Mouse (Mus musculus): ENCODE results near the gene Cygb.
"Not testable (repeated sequence)": the region's sequence is repeated elsewhere in the genome, so short reads cannot be mapped to it uniquely, and the experiment has no call there.

The Cygb gene

DNA sequence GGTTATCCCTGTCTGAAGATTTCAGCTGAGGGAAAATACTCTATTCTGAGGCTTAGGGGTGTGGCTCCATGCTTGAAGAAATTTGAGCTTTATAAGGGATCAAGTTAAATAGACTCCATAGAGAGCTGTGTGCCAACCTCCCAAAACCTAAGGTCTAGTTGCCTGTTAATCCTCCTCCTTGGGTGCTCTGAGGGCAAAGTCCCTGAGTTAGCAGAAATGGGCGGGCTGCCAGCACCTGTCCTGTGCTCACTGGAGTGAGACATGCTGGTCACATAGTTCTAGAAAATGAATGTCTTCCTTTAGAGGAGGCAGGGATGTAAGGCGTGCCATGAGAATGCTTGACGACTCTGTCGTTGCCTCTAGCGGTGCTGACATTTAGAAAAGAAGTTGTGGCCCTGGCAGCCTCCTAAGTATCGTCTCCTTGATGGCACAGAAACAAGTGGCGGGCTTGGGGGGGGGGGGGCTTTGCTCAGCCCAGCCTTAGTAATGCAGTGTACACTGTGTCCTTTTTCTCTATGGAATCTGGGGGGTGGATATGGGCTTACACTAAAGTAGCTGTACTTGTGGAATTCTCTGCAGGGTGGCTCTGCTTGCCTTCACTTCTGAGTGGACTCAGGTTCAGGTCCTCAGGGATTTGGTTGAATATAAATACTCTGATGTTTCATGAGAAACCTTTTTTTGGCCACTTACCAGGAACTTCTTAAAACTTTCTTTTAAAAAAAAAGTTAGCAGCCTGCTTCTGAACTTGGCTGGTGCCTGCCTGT lies 20.7 kb upstream of the Cygb start:
- DNase-seq (ENCODE audit: low spot score in 2 of 2) = no peak

DNA sequence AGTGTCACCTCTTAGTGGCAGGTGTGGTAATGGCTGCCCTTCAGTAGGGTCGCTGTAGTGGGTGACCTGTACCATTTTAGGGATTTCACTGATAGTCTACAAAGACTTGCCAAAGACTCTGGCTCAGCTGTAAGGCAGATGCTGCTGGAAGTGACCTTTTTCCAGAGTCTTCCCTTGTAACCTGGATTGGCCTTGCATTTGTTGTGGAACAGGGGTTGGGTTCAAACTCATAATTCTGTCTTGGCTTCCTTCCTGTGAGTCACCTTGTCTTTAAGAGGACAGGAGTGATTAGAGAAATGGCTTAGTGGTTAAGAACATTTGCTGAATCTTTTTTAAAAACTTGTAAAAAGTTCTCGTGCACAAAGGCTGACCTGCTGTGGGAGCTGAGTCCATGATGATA lies 19.3 kb upstream of the Cygb start:
- no peak for DNase-seq (ENCODE audit: low spot score in 2 of 2)

DNA sequence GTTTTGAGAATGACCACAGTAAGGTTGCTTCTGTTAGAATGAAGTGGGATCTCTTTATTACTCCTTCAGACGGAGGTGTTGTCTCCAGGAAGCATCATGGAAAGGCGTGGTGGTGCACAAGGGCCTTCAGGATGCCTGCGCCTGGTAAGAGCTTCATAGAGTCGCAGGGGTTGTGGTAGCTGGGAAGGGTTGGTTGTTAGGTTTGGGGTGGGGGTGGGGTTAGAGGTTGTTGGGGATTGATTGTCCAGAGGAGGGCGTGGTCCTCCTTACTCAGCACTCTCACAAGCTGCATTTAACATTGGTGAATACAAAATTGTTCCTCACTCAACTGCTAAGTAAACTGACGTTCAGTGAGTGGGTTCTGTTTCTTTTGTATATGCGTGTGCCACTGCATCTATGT lies 18.5 kb upstream of the Cygb start:
- DNase-seq (ENCODE audit: low spot score in 2 of 2) = no peak

DNA sequence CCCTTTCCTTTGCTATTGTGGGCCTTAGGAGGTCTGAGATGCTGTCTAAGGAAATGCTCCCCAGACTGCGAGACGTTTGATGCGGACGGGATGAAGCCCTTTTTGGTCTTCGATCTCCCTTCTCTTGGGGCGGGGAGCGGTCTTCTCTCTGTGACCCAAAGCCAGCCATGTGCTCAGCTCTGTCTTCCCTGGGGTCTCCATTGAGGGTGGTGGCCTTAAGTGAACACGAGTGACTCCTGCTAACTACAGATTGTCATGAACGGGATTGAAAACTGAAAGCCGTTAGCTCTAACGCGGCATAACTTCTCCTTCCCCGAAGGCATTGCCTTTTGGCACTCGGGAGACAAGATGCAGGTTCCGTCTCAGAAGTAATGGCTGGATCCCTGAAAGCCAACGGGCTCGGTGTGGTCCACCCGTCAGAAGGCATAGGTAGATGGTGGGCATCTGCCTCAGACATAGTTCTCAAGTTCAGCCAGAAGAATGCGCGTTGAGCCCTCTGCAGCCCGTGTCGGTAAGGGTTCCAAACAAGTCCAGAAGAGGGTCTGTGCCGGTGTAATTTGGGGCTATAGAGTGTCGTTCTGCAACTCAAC lies 17.8 kb upstream of the Cygb start:
- no peak for DNase-seq (ENCODE audit: low spot score in 2 of 2)

DNA sequence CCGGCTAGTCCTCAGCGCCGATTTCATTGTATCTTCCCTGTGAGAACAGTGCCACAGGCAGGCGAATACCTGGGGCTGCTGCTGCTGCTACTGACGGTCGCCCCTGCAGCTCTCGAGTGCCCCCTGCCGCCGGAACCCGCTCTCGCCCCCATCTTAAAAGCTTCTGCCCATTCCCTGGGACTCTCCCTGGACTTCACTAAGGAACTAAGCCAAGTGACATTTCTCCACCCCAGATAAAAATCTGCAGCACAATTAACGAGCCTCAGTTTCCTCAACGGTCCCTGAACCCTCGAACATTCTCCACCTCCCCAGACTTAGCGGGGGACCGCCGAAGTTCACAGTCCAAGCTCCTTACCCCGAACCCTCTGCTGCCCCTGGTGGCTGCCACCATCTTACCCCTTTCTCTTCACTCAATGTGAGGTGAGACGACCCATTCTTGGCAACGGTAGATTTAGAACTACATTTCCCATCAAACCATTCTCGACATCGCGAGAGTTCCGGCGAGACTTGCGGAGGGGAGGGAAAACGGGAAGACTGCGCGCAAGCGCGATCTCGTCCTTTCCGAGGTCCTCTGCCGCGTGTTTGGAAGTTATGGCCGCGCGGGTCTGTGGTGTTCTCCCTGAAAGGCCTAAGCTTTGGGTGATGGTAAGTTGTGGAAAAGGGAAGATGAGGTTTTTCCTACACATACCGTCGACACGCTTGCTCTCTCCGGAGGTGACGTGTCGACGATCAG lies 17.2 kb upstream of the Cygb start:
- peak; percentile 96 to 98 for DNase-seq (ENCODE audit: low spot score in 2 of 2)

DNA sequence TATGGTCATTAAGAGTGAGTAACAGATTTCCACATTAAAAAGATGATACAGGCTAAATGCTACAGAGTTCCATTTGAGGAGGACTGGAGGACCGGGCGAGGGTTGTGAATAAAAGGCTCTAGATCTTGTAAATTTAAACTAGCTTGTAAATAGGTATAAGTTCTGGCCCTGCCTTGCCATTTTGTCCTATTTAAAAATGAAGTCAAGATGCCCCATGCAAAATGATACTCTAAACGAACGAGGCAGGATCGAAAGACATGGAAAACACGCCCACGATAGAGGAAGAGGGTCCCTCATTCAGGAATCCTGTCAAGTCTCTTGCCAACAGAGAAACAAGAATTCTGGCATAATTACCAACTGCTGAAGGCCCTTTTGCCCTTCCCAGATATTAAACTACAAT lies 16.3 kb upstream of the Cygb start:
- no peak for DNase-seq (ENCODE audit: low spot score in 2 of 2)

DNA sequence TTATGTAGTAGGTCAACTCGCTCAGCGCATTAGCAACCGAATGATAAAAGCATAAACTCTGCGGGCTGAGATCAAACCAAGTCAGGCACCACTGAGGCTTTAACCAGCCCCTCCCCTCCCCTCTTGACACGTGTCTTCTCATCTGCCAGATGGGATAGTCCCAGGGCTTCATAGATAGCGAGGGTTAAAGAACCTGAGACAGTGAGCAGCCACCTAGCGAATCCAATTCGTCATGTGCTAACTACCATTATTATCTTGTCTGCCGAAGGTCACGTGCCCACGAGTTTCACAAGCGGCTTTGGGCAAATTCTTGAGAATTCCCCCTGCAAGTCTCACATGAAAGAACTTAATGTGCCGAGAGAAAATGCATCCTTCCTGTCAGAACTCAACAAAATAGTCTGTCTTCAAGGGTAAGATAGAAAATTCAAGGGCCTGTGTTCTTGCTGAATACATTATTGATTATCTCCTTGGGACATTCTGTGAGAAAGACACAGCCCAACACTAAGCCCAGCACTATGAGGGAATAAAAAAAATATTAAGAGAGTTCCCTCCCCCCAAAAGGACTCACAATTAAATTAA lies 15.8 kb upstream of the Cygb start:
- no peak for DNase-seq (ENCODE audit: low spot score in 2 of 2)

DNA sequence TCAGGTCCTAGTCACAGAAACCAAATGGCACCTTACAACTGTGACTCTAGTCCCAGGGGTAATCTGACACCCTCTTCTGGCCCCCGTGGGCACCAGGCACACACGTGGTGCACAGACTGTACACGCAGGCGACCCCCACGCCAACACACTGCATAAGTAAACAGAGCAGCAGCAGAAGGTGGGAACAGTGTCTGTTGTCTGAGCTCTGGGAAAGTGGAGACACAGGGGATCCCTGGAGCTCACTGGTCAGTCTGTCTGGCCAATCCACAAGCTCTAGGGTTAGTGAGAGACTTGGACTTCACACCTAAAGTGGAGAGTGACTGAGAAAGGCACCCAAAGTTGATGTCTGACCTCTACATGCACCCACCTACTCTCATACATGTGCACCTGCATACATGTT lies 15.2 kb upstream of the Cygb start:
- DNase-seq (ENCODE audit: low spot score in 2 of 2) = no peak

DNA sequence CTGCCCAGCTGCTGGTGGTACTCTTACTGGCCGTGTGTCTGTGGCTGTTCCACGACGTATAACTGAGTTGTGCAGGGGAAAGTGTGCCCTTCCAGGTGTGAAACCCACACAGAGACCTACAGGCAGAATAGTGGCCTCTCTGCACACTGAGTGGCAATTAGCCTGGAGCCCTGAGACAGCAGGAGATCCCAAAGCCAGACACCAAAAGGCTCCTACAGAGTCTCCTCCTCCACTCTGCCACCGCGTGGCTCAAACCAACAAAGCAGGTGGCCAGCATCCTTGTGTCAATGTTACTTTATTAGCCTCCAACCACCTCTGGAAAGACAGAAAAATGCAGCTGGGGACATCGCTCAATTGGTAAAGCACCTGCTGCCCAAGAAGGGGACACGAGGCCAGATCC lies 14.7 kb upstream of the Cygb start:
- no peak for DNase-seq (ENCODE audit: low spot score in 2 of 2)

DNA sequence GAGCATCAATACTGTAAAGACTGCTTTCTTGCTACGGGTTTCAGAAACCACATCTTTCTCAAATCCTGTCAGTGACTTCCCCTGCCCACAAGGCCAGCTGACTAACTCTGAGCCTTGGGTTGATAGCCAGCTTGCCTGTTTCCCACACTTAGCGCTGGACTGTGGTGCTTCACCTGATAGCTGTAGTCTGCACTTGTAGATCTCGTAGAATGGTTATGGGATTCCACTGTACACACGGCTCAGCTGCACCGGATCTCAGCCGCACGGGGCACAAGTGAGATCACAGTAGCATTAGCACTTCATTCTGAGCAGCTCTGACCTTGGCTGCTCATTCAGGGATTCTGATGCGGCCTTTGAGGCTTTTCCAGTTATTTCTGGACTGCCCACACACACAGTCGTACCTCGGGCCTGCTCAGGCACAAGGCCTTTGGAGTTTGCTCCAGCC lies 14.3 kb upstream of the Cygb start:
- no peak for DNase-seq (ENCODE audit: low spot score in 2 of 2)

DNA sequence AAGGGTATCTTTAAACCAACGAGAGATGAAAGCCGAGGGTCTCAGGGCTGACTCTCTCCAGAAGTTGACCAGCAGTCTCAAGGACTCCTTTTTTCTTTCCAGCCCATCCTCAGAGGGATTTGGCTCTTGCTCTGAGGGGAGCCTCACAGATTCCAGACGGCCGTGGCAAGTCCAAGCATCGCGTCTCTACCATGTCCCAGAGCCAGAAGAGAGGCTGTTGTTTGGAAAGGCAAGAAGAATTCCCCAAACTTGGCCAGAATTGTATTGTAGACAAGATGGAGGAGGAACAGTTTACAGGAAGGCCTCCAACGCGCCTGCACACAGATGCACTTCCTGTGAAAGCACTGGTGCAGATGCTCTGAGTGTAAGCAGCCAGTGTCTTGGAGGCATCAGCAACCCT lies 13.8 kb upstream of the Cygb start:
- no peak for DNase-seq (ENCODE audit: low spot score in 2 of 2)

DNA sequence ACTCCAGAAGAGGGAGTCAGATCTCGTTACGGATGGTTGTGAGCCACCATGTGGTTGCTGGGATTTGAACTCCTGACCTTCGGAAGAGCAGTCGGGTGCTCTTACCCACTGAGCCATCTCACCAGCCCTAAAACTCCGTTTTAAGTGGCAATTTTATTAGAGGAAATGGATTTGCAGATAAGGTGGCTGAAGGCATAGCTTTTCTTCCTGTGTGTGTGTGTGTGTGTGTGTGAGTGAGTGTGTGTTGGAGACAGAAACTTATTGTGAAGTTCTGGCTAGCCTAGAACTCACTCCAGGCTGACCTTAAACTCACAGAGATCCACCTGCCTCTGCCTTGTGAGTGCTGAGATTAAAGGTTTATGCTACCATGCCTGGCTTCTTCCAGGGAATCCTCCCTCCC lies 12.9 kb upstream of the Cygb start:
- DNase-seq (ENCODE audit: low spot score in 2 of 2) = not testable (repeated sequence)

DNA sequence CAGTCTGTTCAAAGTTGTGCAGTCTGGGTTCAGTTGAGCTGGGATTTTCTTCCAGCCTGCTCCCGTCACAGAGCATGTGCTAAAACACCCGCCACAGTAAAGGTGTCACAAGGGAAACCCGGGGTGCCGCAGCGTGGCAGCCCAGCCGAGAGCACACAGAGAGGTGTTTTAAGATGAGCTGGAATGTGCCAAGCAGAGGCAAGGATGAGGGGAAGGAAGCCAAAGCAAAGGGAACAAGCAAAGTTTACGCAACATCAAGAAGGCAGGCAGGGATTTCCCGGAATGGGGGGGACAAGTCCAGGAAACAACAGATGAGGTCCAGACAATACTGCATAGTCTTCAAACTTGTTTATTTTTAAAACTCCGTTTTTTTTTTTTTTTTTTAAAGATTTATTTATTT lies 12.5 kb upstream of the Cygb start:
- DNase-seq (ENCODE audit: low spot score in 2 of 2) = no peak

DNA sequence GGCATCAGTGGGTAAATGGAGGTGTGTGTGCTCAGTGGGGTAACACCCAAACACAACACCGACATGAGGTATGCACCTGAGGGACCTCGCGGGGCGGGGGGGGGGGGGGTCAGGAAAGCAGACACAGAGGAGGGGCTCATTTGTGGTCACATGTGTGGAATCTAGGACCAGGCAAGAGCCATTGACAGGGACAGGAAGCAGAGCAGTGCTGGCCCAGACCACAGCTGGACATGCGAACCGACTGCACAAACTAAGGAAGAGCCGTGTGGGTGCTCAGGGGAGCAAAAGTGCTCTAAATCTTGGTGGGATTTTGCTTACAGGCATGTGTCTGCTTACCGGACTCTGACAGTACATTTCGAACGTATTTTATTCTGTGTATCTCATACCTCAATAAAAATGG lies 11.2 kb upstream of the Cygb start:
- DNase-seq (ENCODE audit: low spot score in 2 of 2) = no peak

DNA sequence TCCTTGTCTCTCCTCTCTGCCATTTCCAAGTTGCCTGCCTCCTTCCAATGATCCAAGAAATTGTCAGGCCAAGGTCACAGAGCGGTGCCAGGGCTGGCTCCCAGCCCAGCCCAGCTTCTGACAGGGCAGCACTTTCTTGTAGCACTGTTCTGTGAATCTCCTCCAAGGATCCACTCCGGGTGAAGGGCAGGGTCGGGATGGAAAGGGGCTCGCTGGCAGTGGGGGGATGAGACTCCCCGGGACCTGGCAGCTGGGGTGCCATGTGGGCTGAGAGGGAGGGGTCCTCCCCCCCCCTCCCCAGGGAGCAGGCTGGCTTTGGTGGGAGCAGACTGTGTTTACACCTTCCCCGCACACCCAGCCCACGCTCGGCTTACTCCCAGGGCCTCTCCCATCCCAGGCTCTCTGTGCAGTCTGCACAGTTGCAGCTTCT lies 7.8 kb upstream of the Cygb start:
- no peak for DNase-seq (ENCODE audit: low spot score in 2 of 2)

DNA sequence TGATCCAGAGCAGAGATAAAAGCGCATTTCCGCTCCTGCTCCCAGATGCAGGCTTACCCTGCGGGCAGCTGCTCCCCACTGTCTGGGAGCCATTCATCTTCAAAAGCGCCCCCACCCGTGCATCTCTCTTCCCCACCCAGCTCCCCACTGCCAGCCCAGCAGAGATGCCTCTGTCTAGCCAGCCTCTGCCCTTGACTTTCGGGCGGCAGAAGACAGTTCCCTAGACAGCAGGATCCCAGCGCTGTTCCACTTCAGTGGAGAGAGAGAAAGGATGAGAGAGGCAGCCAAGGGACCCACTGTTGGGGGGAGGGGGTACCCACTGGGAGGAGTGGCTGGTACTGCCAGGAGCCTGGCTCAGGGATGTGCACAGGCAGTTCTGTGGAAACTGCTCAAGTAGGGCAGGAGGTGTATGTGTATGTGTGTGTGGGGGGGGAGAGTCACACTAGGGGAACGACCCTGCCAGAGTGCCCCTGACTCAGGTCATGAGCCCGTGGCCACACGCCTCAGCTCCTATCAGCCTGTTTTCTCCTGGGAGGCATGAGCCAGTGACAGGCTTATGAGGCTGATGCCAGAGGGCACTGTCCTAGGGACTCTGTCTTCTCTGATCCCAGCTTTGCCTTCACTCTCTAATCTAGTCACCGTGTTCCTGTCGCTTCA lies 7.3 kb upstream of the Cygb start:
- no peak for DNase-seq (ENCODE audit: low spot score in 2 of 2)

DNA sequence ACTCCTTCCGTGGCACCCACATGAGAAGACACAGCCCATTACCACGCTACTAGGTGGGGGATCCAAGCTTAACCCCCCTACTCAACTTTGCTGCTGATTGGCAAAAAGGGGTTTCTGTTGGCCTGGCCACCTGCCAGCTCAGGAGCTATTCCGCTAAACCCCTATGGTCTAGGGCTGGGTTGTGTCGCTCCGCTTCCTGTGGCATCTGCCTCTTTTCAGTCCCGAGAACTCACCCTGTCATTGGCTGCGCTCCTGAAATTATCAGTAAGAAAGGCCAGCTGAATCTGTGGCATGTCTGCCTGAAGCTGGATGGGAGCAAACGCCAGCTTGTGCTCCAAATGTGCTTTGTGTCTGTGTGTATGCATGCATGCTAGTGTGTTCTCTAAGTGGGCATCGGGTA lies 6.1 kb upstream of the Cygb start:
- DNase-seq (ENCODE audit: low spot score in 2 of 2) = no peak

DNA sequence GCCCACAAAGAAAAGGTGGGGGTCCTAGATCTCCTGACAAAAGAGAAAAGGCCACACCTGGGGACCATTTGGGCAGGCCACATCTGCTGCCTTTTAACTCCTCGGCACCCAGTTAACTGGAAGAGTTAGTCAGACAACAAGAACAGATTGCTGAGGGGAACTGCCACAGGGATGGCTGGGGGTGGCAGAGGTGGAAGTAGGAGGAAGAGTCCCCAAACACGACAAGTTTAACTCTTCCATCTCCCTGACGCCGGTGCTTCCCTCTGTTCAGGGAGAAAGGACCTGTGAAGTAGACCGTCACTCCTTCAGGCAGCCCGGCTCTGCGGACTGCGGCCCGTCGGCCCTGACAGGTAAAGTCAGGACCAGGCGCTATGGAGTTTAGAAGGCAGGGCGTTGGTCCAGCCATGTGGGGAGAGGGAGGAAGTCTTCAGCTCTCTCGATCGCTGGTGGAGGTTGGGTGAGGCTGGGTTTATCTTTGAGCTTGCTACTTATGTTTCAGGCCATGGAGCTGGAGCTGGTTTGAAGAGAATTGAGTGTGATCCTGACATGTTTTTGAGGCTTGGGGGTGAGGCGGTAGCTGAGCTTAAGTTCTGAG lies 5.0 kb upstream of the Cygb start:
- no peak for DNase-seq (ENCODE audit: low spot score in 2 of 2)

DNA sequence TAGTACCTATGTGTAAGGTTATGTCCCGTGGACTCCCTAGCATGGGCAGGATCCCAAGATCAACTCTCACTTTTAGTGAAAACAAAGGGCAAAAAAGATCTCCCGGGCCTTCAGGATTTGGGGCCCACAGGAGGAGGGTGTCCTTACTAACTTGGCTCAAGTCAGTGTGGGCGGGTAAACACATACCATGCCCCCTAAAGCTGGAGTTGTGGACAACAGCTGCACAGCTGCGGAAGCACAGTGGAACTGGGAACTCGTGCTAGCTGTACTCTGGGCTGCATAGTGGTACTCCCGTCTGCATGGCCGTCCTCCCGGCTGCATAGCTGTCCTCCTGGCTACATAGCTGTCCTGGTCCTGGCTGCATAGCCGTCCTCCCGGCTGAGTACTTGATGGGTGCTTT lies 4.1 kb upstream of the Cygb start:
- no peak for DNase-seq (ENCODE audit: low spot score in 2 of 2)

DNA sequence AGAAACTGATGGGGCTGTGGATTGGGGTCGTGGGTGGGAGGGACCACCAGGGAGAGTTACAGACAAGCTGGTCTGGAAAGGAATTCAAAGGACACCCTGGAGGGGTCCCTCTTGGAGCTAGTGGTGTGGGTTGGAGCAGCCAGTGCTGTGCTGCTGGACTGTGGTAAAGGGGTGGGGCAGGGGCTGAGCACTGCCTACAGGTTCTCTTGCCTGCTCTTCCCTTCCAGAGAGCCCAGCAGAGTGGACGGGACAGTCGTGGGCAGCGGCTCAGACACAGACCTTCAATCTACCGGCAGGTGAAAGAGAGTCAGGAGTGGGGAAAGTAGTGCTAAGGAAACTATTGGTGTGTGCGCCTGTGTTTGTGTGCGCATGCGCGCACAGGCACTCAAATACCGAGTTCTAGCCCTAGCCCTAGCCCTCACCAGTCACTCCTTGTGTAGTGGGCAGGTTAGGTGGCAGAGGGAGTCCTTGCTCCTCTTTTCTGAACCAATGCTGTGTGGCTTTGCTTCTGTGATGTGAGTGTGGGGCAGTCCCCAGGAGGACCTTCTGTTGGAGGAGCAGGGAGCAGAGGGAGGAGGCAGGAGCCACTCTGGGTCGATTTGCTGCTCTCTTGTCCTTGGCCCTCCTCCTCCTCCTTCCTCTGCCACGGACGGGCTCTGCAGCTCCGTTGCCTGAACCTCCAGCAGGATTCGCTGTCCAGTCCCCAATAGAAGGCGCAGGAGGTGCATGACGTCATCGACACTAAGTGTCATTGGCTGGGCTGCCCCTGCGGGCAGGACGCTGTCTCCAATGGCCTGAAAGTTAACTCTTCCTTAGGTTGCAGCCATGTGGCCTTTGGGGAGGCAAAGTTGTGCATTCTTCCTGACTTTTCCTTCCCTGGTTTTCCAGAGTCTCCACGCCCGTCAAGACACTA lies 3.5 kb upstream of the Cygb start:
- DNase-seq (ENCODE audit: low spot score in 2 of 2) = peak; percentile 55 to 72

Measured in frontal cortex, postnatal 25 days (tissue).